Mouse (Mus musculus): ENCODE results near the gene 4930442H23Rik. TPM values are rescaled to one million over a fixed set of nuclear protein-coding genes. Genes with fewer than 3 reads are reported as not detected.
A peak's percentile ranks its signal among the peaks of the same experiment; 100 is the strongest.
"Not testable (repeated sequence)": the region's sequence is repeated elsewhere in the genome, so short reads cannot be mapped to it uniquely, and the experiment has no call there.

The 4930442H23Rik gene
- polyA plus RNA-seq, 1 experiment from 2014 or later, result not detected

DNA sequence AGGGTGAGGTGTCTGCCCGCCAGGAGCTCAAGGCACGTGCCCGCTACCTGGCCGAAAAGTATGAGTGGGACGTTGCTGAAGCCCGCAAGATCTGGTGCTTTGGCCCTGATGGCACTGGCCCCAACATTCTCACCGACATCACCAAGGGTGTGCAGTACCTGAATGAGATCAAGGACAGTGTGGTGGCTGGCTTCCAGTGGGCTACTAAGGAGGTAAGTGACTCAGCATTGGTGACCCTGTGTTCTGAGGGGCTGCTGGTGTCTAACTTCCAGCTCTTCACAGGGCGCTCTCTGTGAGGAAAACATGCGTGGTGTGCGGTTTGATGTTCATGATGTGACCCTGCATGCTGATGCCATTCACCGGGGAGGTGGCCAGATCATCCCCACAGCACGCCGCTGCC, 2.7 kb downstream of the 4930442H23Rik start:
- H3K9me3 ChIP-seq, result no peaks in the 10 kb centered on the region
- 0 out of 2 replicates have a peak overlapping the region, but pooled peaks have one; percentile 12 for H3K4me3 ChIP-seq
- H3K36me3 ChIP-seq, result peaks cover 77% of the 10 kb centered on the region
- no peak overlapping the region for H3K27ac ChIP-seq
- 94% methylated on average over 13 of the region's 13 CpGs for WGBS
- DNase-seq (ENCODE audit: low spot score), result no peak
- H3K27me3 ChIP-seq (ENCODE audit: insufficient read depth, poor library complexity, severe bottlenecking), result no peaks in the 10 kb centered on the region
- peaks cover 58% of the 10 kb centered on the region for H3K4me1 ChIP-seq (replicated peaks)

DNA sequence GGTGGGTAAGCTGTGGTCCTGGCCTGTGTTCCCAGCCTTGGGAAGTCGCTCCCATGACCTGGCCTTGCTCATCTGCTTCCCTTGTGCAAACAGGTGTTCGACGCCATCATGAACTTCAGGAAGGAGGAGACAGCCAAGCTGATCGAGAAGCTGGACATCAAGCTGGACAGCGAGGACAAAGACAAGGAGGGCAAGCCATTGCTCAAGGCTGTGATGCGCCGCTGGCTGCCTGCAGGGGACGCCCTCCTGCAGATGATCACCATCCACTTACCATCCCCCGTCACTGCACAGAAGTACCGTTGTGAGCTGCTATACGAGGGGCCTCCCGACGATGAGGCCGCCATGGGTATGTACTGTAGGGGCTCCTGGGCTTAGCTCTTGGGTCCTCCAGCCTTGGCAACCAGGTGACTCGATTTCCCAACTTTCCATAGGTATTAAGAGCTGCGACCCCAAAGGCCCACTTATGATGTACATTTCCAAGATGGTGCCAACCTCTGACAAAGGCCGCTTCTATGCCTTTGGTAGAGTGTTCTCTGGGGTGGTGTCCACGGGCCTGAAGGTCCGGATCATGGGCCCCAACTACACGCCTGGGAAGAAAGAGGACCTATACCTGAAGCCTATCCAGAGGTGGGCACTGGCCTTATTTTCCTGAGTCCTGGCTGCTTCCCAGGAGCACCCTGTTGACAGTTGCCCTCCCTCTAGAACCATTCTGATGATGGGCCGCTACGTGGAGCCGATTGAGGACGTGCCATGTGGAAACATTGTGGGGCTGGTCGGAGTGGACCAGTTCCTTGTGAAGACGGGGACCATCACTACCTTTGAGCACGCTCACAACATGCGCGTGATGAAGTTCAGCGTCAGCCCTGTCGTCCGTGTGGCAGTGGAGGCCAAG, 4.0 kb downstream of the 4930442H23Rik start:
- Histone ChIP-seq H3K4me1 (replicated peaks) (peaks cover 65% of the 10 kb centered on the region), H3K4me3 (peak overlapping the region; percentile 12; the same call in 1 of the 2 replicates), H3K9me3 (no peaks in the 10 kb centered on the region), H3K27me3 (ENCODE audit: insufficient read depth, poor library complexity, severe bottlenecking) (no peaks in the 10 kb centered on the region), H3K36me3 (peaks cover 65% of the 10 kb centered on the region), H3K27ac (no peak overlapping the region)
- 93% methylated on average over 32 of the region's 32 CpGs for WGBS
- no peak for DNase-seq (ENCODE audit: low spot score)

GRCm38 (mm10) chr10:81178927-81179326, 4.7 kb downstream of the 4930442H23Rik start:
- peaks cover 65% of the 10 kb centered on the region for H3K4me1 ChIP-seq (replicated peaks)
- peak overlapping the region; percentile 100 for H3K4me3 ChIP-seq
- peaks cover 58% of the 10 kb centered on the region for H3K36me3 ChIP-seq
- H3K9me3 ChIP-seq, result no peaks in the 10 kb centered on the region
- no peak overlapping the region for H3K27ac ChIP-seq
- 96% methylated on average over 11 of the region's 11 CpGs for WGBS
- H3K27me3 ChIP-seq (ENCODE audit: insufficient read depth, poor library complexity, severe bottlenecking), result no peaks in the 10 kb centered on the region
- no peak for DNase-seq (ENCODE audit: low spot score)

- H3K4me1 ChIP-seq (replicated peaks), result peaks cover 67% of the 10 kb centered on the region
- H3K36me3 ChIP-seq, result peaks cover 56% of the 10 kb centered on the region
- WGBS, result 78% methylated on average over 14 of the region's 14 CpGs
Observed at GRCm38 (mm10) chr10:81177958-81178712, 5.5 kb downstream of the 4930442H23Rik start.

DNA sequence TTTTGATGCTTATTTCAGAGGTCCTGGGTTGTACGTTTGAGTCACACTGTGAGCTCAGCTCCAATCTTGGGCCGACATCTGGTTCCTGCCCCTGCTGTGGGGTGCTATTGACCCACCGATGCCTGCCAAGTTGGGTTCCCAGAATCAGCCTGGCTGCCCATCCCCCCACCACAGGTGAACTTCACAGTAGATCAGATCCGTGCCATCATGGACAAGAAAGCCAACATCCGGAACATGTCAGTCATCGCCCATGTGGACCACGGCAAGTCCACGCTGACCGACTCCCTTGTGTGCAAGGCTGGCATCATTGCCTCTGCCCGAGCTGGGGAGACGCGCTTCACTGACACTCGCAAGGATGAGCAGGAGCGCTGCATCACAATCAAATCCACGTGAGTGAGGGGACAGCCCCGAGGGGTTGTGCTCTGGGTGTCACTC, 6.1 kb downstream of the 4930442H23Rik start:
- Histone ChIP-seq H3K27ac (peak overlapping the region; percentile 98), H3K4me3 (peak overlapping the region; percentile 100), H3K9me3 (no peaks in the 10 kb centered on the region), H3K27me3 (ENCODE audit: insufficient read depth, poor library complexity, severe bottlenecking) (no peaks in the 10 kb centered on the region), H3K4me1 (replicated peaks) (peaks cover 71% of the 10 kb centered on the region), H3K36me3 (peaks cover 55% of the 10 kb centered on the region)
- DNase-seq (ENCODE audit: low spot score), result no peak
- 20% methylated on average over 16 of the region's 16 CpGs for WGBS

More at GRCm38 (mm10) chr10:81177958-81178712, 5.5 kb downstream of the 4930442H23Rik start:
- Histone ChIP-seq H3K27me3 (ENCODE audit: insufficient read depth, poor library complexity, severe bottlenecking) (no peaks in the 10 kb centered on the region), H3K4me3 (peak overlapping the region; percentile 100), H3K9me3 (no peaks in the 10 kb centered on the region), H3K27ac (peak overlapping the region; percentile 98)
- DNase-seq (ENCODE audit: low spot score), result no peak

DNA sequence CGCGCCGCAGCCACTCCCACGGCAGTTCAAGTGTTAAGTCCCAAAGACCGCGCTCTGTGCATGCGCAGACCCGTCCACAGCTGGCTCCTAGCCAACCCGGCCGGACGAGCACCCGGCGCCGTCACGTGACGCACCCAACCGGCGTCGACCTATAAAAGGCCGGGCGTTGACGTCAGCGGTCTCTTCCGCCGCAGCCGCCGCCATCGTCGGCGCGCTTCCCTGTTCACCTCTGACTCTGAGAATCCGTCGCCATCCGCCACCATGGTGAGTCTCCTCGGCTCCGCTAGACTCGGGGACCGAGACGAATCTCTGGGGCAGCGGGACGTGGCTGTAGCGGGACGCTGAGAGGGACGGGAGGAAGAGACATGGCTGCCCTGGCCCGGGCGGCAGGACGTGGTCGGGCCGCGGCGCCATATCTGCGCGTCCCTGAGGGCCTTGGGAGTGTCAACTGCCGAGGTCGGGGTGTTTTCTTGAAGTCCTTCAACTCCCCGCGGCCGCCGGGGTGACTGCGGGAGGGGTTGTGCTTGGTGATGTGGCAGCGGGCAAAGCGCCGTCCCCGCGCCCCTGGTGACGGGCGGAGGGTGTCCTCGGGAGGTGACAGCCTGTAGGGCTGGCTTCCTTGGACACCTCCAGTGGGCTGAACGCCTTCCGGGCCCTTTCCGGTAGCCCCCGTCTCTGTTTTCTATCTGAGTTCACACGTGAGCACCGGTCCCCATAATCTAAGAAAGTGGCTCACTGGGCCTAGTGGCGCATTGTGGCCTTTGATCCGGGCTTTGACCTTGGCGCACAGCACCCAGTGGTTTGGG, 7.0 kb downstream of the 4930442H23Rik start, which contains the start of gene Eef2:
TSS of gene Eef2 (plus strand) at position 166 of the 806 bp plus-strand sequence.
- Histone ChIP-seq H3K27ac (peak within 1 kb of the TSS; percentile 98), H3K27me3 (ENCODE audit: insufficient read depth, poor library complexity, severe bottlenecking) (no peaks in the 10 kb centered on the region), H3K9me3 (no peaks in the 10 kb centered on the region), H3K4me3 (peak within 1 kb of the TSS; percentile 100), H3K4me1 (replicated peaks) (peaks cover 63% of the 10 kb centered on the region), H3K36me3 (peaks cover 46% of the 10 kb centered on the region)
- DNase-seq (ENCODE audit: low spot score), result peak; percentile 98
- under 1% methylated on average over 77 of the region's 77 CpGs for WGBS

DNA sequence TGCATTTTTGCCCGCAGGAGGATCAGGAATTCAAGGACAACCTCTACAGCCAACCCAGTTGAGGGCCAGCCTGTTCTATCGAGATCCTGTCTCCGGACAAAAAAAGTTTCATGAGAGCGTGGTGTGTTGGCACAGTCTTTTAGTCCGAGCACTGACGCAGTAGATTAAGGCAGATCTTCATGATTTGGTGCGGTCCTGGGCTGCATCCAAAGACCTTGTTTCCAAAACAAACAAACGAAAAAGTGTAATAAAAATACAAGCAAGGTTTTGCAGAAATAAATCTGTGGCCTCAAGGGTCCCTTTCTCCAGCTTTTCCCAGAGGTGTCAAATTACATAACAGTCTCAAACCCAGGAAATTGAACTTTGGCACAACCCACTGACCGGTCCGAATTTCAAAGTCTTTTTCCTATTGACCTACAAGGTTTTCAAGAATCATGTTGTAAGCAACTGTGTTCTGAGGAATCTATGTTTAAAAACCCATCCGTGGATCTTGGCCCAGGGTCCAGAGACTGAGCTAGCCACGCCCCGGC, 7.6 kb downstream of the 4930442H23Rik start:
- DNase-seq (ENCODE audit: low spot score), result no peak
- H3K9me3 ChIP-seq, result no peaks in the 10 kb centered on the region
- WGBS, result 11% methylated on average over 13 of the region's 13 CpGs
- H3K36me3 ChIP-seq, result peaks cover 40% of the 10 kb centered on the region
- peaks cover 56% of the 10 kb centered on the region for H3K4me1 ChIP-seq (replicated peaks)
- H3K27ac ChIP-seq, result peak overlapping the region; percentile 98
- peak overlapping the region; percentile 100 for H3K4me3 ChIP-seq
- no peaks in the 10 kb centered on the region for H3K27me3 ChIP-seq (ENCODE audit: insufficient read depth, poor library complexity, severe bottlenecking)

- Histone ChIP-seq H3K36me3 (peaks cover 33% of the 10 kb centered on the region), H3K27ac (peak overlapping the region; percentile 98), H3K4me1 (replicated peaks) (peaks cover 56% of the 10 kb centered on the region), H3K4me3 (peak overlapping the region; percentile 100)
- 3% methylated on average over 4 of the region's 4 CpGs for WGBS
- not testable (repeated sequence) for H3K9me3 ChIP-seq; H3K27me3 ChIP-seq (ENCODE audit: insufficient read depth, poor library complexity, severe bottlenecking); DNase-seq (ENCODE audit: low spot score)
Observed at GRCm38 (mm10) chr10:81175345-81175701, 8.3 kb downstream of the 4930442H23Rik start.

- peak overlapping the region; percentile 100 for H3K4me3 ChIP-seq
- H3K27me3 ChIP-seq (ENCODE audit: insufficient read depth, poor library complexity, severe bottlenecking), result no peaks in the 10 kb centered on the region
- H3K36me3 ChIP-seq, result peaks cover 28% of the 10 kb centered on the region
- 2% methylated on average over 29 of the region's 29 CpGs for WGBS
- H3K27ac ChIP-seq, result peak overlapping the region; percentile 98
- H3K9me3 ChIP-seq, result no peaks in the 10 kb centered on the region
- peak; percentile 93 for DNase-seq (ENCODE audit: low spot score)
- H3K4me1 ChIP-seq (replicated peaks), result peaks cover 56% of the 10 kb centered on the region
Observed at GRCm38 (mm10) chr10:81174617-81175344, 8.9 kb downstream of the 4930442H23Rik start.

DNA sequence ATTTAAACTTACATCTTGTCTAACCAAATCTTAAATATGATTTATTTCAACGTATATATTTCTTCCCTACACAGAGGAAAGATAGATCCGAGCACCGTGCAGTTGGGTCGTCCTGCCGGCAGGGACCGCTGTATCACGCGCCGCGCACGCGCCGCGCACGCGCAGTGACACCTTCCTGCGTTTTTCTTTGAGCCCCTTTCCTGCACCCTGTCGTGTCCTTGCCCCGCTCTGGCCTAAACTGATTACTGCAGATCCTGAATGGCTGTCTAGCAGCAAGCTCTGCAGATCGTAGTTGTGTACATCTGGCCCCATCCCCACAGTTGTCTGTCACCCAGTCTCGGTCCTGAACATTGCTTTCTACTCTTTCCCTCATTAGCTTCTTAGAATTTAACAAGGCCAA, 10.5 kb downstream of the 4930442H23Rik start:
- H3K4me3 ChIP-seq, result peak overlapping the region; percentile 36
- H3K9me3 ChIP-seq, result no peaks in the 10 kb centered on the region
- H3K36me3 ChIP-seq, result peaks cover 11% of the 10 kb centered on the region
- no peaks in the 10 kb centered on the region for H3K27me3 ChIP-seq (ENCODE audit: insufficient read depth, poor library complexity, severe bottlenecking)
- peaks cover 55% of the 10 kb centered on the region for H3K4me1 ChIP-seq (replicated peaks)
- DNase-seq (ENCODE audit: low spot score), result peak; percentile 89
- WGBS, result 3% methylated on average over 21 of the region's 21 CpGs
- H3K27ac ChIP-seq, result peak overlapping the region; percentile 98

DNA sequence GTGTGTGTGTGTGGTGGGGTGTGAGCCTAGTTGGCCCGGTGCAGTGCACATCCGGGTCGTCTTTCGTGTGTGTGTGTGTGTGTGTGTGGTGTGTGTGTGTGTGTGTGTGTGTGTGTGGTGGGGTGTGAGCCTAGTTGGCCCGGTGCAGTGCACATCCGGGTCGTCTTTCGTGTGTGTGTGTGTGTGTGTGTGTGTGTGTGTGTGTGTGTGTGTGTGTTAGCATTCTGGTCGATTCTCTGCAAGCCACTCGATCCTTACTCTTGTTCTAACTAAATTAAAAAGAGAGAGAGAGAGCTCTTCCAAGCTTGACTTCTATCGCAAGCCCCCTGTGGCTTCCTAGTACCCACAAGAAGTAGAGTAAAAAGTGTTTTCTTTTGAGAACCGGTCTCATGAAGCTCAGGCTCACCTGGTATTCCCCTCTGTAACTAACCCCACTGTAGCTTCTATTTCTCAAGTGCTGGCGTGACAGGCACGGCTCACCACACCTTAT, 14.2 kb downstream of the 4930442H23Rik start:
- not testable (repeated sequence) for H3K9me3 ChIP-seq; DNase-seq (ENCODE audit: low spot score); H3K27ac ChIP-seq; H3K27me3 ChIP-seq (ENCODE audit: insufficient read depth, poor library complexity, severe bottlenecking)
- Histone ChIP-seq H3K4me1 (replicated peaks) (peaks cover 56% of the 10 kb centered on the region), H3K36me3 (peaks cover 10% of the 10 kb centered on the region), H3K4me3 (peak overlapping the region; percentile 99)
- 59% methylated on average over 11 of the region's 14 CpGs for WGBS

Data from hindbrain, embryonic 10.5 days (tissue).